Mouse (Mus musculus) ovary, postnatal 14 days (tissue): ENCODE measurements around the gene Vps13d.
"Not testable (repeated sequence)": the region's sequence is repeated elsewhere in the genome, so short reads cannot be mapped to it uniquely, and the experiment has no call there.

Experiments
- DNase-seq: peaks from one replicate; pipeline ENCODE4 v3.0.0; 2022; ENCODE audit warnings: low spot score

Gene Vps13d

GRCm38 (mm10) chr4:145210564-145210963, 15.8 kb upstream of the Vps13d start:
- no peak for DNase-seq

GRCm38 (mm10) chr4:145209690-145210088, 14.9 kb upstream of the Vps13d start:
- no peak for DNase-seq

- no peak for DNase-seq
Observed at GRCm38 (mm10) chr4:145209076-145209689, 14.4 kb upstream of the Vps13d start.

- DNase-seq = no peak
Observed at GRCm38 (mm10) chr4:145207718-145208371, 13.0 kb upstream of the Vps13d start.

- DNase-seq = no peak
Observed at GRCm38 (mm10) chr4:145204779-145205178, 10.0 kb upstream of the Vps13d start.

- no peak for DNase-seq
Observed at GRCm38 (mm10) chr4:145203305-145203704, 8.5 kb upstream of the Vps13d start.

GRCm38 (mm10) chr4:145201424-145201823, 6.6 kb upstream of the Vps13d start:
- no peak for DNase-seq

- no peak for DNase-seq
Observed at GRCm38 (mm10) chr4:145199982-145200699, 5.3 kb upstream of the Vps13d start.

- DNase-seq = no peak
Observed at GRCm38 (mm10) chr4:145196586-145196985, 1.8 kb upstream of the Vps13d start.

- no peak for DNase-seq
Observed at GRCm38 (mm10) chr4:145195172-145195571, 367 bp upstream of the Vps13d start.

GRCm38 (mm10) chr4:145193991-145194511, 754 bp downstream of the Vps13d start:
- DNase-seq = peak; percentile 23

GRCm38 (mm10) chr4:145193406-145193805, 1.4 kb downstream of the Vps13d start:
- DNase-seq = no peak

- DNase-seq = no peak
Observed at GRCm38 (mm10) chr4:145192686-145193085, 2.1 kb downstream of the Vps13d start.

- no peak for DNase-seq
Observed at GRCm38 (mm10) chr4:145188561-145188960, 6.2 kb downstream of the Vps13d start.

- no peak for DNase-seq
Observed at GRCm38 (mm10) chr4:145187619-145188018, 7.2 kb downstream of the Vps13d start.

GRCm38 (mm10) chr4:145178918-145179549, 15.8 kb downstream of the Vps13d start:
- no peak for DNase-seq

- DNase-seq = not testable (repeated sequence)
Observed at GRCm38 (mm10) chr4:145165542-145165941, 29.3 kb downstream of the Vps13d start.

- no peak for DNase-seq
Observed at GRCm38 (mm10) chr4:145164111-145164510, 30.7 kb downstream of the Vps13d start.

- no peak for DNase-seq
Observed at GRCm38 (mm10) chr4:145161243-145161642, 33.6 kb downstream of the Vps13d start.

- DNase-seq = peak; percentile 39
Observed at GRCm38 (mm10) chr4:145155956-145156355, 38.8 kb downstream of the Vps13d start.

GRCm38 (mm10) chr4:145151103-145151486, 43.7 kb downstream of the Vps13d start:
- no peak for DNase-seq

- no peak for DNase-seq
Observed at GRCm38 (mm10) chr4:145150345-145151102, 44.3 kb downstream of the Vps13d start.
